ENCODE assay signal across 15 mouse cellular contexts in genomic region chr19:14035785-14036184, GRCm38 (mm10).
DNase-seq lines count a peak whose midpoint lies in the region; ATAC-seq lines count a peak whose summit lies in the region.
"Had no signal": no experiment of that assay in that cellular context is flagged by ENCODE, and none has a peak within 500 bp of the region (broad histone marks: within the 10 kb centered on the region; RNA-seq: fewer than 3 reads in every experiment).

No protein-coding gene starts in this region.

- H3K4me1 ChIP-seq in neural tube, embryonic 12.5 days, result no peaks in the 10 kb centered on the region
- peaks cover 13% of the 10 kb centered on the region for H3K4me1 ChIP-seq in hindbrain, embryonic 12.5 days
- H3K4me1 ChIP-seq in midbrain, embryonic 12.5 days, result peaks cover 14% of the 10 kb centered on the region
- H3K4me1 ChIP-seq in embryonic facial prominence, embryonic 10.5 days, result peaks cover 17% of the 10 kb centered on the region
- H3K4me1 ChIP-seq: embryonic facial prominence, embryonic 12.5 days; heart, embryonic 15.5 days had no signal

- DNase-seq in neural tube, embryonic 10.5 days (ENCODE audit: extremely low spot score, low spot score), result no peak
- no peak for DNase-seq in layer of hippocampus, adult 9-10 months (ENCODE audit: low spot score)
- DNase-seq in heart, adult 8-10 months (ENCODE audit: low spot score), result no peak
- no peak for DNase-seq in embryonic facial prominence, embryonic 10.5 days (ENCODE audit: low spot score)
- DNase-seq: cerebellum, adult 9-11 months; kidney, adult 8-10 months; kidney, postnatal 36 days; left cerebral cortex, postnatal 4 days; lung, adult 18-20 months had no signal

- H3K4me2 ChIP-seq in neural tube, embryonic 12.5 days (replicated peaks), result no peak overlapping the region
- H3K4me2 ChIP-seq in hindbrain, embryonic 12.5 days (replicated peaks), result no peak overlapping the region
- H3K4me2 ChIP-seq in midbrain, embryonic 12.5 days (replicated peaks), result no peak overlapping the region
- H3K4me2 ChIP-seq: embryonic facial prominence, embryonic 12.5 days; heart, embryonic 15.5 days had no signal

- no peak overlapping the region for H3K27ac ChIP-seq in neural tube, embryonic 12.5 days
- no peak overlapping the region; the same call in 1 of the 2 replicates for H3K27ac ChIP-seq in hindbrain, embryonic 12.5 days
- H3K27ac ChIP-seq in midbrain, embryonic 12.5 days (replicated peaks), result no peak overlapping the region
- no peak overlapping the region for H3K27ac ChIP-seq in embryonic facial prominence, embryonic 10.5 days (replicated peaks)
- H3K27ac ChIP-seq: embryonic facial prominence, embryonic 12.5 days; heart, embryonic 15.5 days; stomach, postnatal 0 days had no signal

- H3K27me3 ChIP-seq in neural tube, embryonic 12.5 days (replicated peaks), result no peaks in the 10 kb centered on the region
- no peaks in the 10 kb centered on the region for H3K27me3 ChIP-seq in hindbrain, embryonic 12.5 days
- no peaks in the 10 kb centered on the region for H3K27me3 ChIP-seq in midbrain, embryonic 12.5 days
- H3K27me3 ChIP-seq in embryonic facial prominence, embryonic 10.5 days (replicated peaks; ENCODE audit: low read depth, poor library complexity, severe bottlenecking), result no peaks in the 10 kb centered on the region
- H3K27me3 ChIP-seq: embryonic facial prominence, embryonic 12.5 days; heart, embryonic 15.5 days had no signal

- no peak overlapping the region for H3K4me3 ChIP-seq in neural tube, embryonic 12.5 days
- no peak overlapping the region for H3K4me3 ChIP-seq in hindbrain, embryonic 12.5 days
- H3K4me3 ChIP-seq in midbrain, embryonic 12.5 days, result no peak overlapping the region
- H3K4me3 ChIP-seq in embryonic facial prominence, embryonic 10.5 days, result no peak overlapping the region
- H3K4me3 ChIP-seq: embryonic facial prominence, embryonic 12.5 days; heart, embryonic 15.5 days had no signal

- 0 out of 2 replicates have a peak, but pooled peaks have one; percentile 44 for ATAC-seq in neural tube, embryonic 12.5 days (ENCODE audit: low FRiP score, low read depth)
- peak; percentile 50; the same call in 1 of the 2 replicates for ATAC-seq in hindbrain, embryonic 12.5 days (ENCODE audit: low FRiP score)
- ATAC-seq in midbrain, embryonic 12.5 days (ENCODE audit: low FRiP score, low read depth), result peak; percentile 75

- H3K9me3 ChIP-seq in neural tube, embryonic 12.5 days, result no peaks in the 10 kb centered on the region
- H3K9me3 ChIP-seq in hindbrain, embryonic 12.5 days (replicated peaks), result no peaks in the 10 kb centered on the region
- H3K9me3 ChIP-seq in midbrain, embryonic 12.5 days, result no peaks in the 10 kb centered on the region
- no peaks in the 10 kb centered on the region for H3K9me3 ChIP-seq in embryonic facial prominence, embryonic 10.5 days
- H3K9me3 ChIP-seq: embryonic facial prominence, embryonic 12.5 days; heart, embryonic 15.5 days had no signal

- WGBS in neural tube, embryonic 12.5 days, result 70% methylated on average over 1 of the region's 1 CpGs
- 54% methylated on average over 1 of the region's 1 CpGs for WGBS in hindbrain, embryonic 12.5 days
- 29% methylated on average over 1 of the region's 1 CpGs for WGBS in midbrain, embryonic 12.5 days
- 49% methylated on average over 1 of the region's 1 CpGs for WGBS in embryonic facial prominence, embryonic 10.5 days

- H3K36me3 ChIP-seq in neural tube, embryonic 12.5 days, result no peaks in the 10 kb centered on the region
- H3K36me3 ChIP-seq in hindbrain, embryonic 12.5 days, result no peaks in the 10 kb centered on the region
- H3K36me3 ChIP-seq in midbrain, embryonic 12.5 days, result no peaks in the 10 kb centered on the region
- no peaks in the 10 kb centered on the region for H3K36me3 ChIP-seq in embryonic facial prominence, embryonic 10.5 days (replicated peaks)
- H3K36me3 ChIP-seq: embryonic facial prominence, embryonic 12.5 days; heart, embryonic 15.5 days had no signal

- no peak overlapping the region for H3K9ac ChIP-seq in neural tube, embryonic 12.5 days
- H3K9ac ChIP-seq in hindbrain, embryonic 12.5 days, result no peak overlapping the region
- H3K9ac ChIP-seq in midbrain, embryonic 12.5 days (replicated peaks), result no peak overlapping the region
- H3K9ac ChIP-seq: embryonic facial prominence, embryonic 12.5 days; heart, embryonic 15.5 days had no signal
